Mouse (Mus musculus): Measurements from ENCODE around the gene Ccdc7b. TPM values are rescaled to one million over a fixed set of nuclear protein-coding genes. Genes with fewer than 3 reads are reported as not detected.
"Not testable (repeated sequence)": the region's sequence is repeated elsewhere in the genome, so short reads cannot be mapped to it uniquely, and the experiment has no call there.

The Ccdc7b gene
- polyA plus RNA-seq (2014; fragmentation: Nextera tagmentation; extraction: Ambion mirVana), result not detected in 2 replicates

- not testable (repeated sequence) for H3K9me3 ChIP-seq (ENCODE audit: control insufficient read depth, low read length); H3K9ac ChIP-seq (ENCODE audit: low read length); H3K4me2 ChIP-seq (ENCODE audit: low read depth, severe bottlenecking); H3K4me1 ChIP-seq (ENCODE audit: control insufficient read depth, insufficient read depth, low read length); H3K4me3 ChIP-seq (ENCODE audit: low read depth, low read length); H3K36me3 ChIP-seq (ENCODE audit: control insufficient read depth, insufficient read depth, low read length); H3K27ac ChIP-seq (replicated peaks; ENCODE audit: low read depth, low read length); H3K27me3 ChIP-seq (ENCODE audit: control insufficient read depth, insufficient read depth, low read length); DNase-seq (ENCODE audit: low spot score); ATAC-seq (ENCODE audit: insufficient number of reproducible peaks, low FRiP score, low TSS enrichment, low read depth)
- 74% methylated on average over 1 of the region's 10 CpGs for WGBS
Measured at GRCm38 (mm10) chr8:129066834-129067233, at the start of gene Ccdc7b. Gene Ccdc7b, plus strand, starts transcription at chr8:129067134.

GRCm38 (mm10) chr8:129065417-129065816, 1.5 kb upstream of the Ccdc7b start, which contains the start of gene Ccdc7a:
Gene Ccdc7a, minus strand, starts transcription at chr8:129065517.
- not testable (repeated sequence) for H3K4me3 ChIP-seq (ENCODE audit: low read depth, low read length); H3K27ac ChIP-seq (replicated peaks; ENCODE audit: low read depth, low read length); H3K9ac ChIP-seq (ENCODE audit: low read length); H3K36me3 ChIP-seq (ENCODE audit: control insufficient read depth, insufficient read depth, low read length); H3K9me3 ChIP-seq (ENCODE audit: control insufficient read depth, low read length); ATAC-seq (ENCODE audit: insufficient number of reproducible peaks, low FRiP score, low TSS enrichment, low read depth); H3K4me1 ChIP-seq (ENCODE audit: control insufficient read depth, insufficient read depth, low read length); H3K4me2 ChIP-seq (ENCODE audit: low read depth, severe bottlenecking); DNase-seq (ENCODE audit: low spot score); H3K27me3 ChIP-seq (ENCODE audit: control insufficient read depth, insufficient read depth, low read length)
- WGBS, result 83% methylated on average over 2 of the region's 11 CpGs

- not testable (repeated sequence) for ATAC-seq (ENCODE audit: insufficient number of reproducible peaks, low FRiP score, low TSS enrichment, low read depth); H3K9ac ChIP-seq (ENCODE audit: low read length); H3K4me1 ChIP-seq (ENCODE audit: control insufficient read depth, insufficient read depth, low read length); H3K27me3 ChIP-seq (ENCODE audit: control insufficient read depth, insufficient read depth, low read length); H3K9me3 ChIP-seq (ENCODE audit: control insufficient read depth, low read length); H3K4me3 ChIP-seq (ENCODE audit: low read depth, low read length); DNase-seq (ENCODE audit: low spot score); H3K36me3 ChIP-seq (ENCODE audit: control insufficient read depth, insufficient read depth, low read length); H3K27ac ChIP-seq (replicated peaks; ENCODE audit: low read depth, low read length); H3K4me2 ChIP-seq (ENCODE audit: low read depth, severe bottlenecking)
- WGBS, result 70% methylated on average over 3 of the region's 3 CpGs
Measured at GRCm38 (mm10) chr8:129115761-129116160, 48.8 kb downstream of the Ccdc7b start.

GRCm38 (mm10) chr8:129131561-129131960, 64.6 kb downstream of the Ccdc7b start, which contains the start of gene Gm10999:
Gene Gm10999, minus strand, starts transcription at chr8:129131661.
- H3K9me3 ChIP-seq (ENCODE audit: control insufficient read depth, low read length), result no peaks in the 10 kb centered on the region
- WGBS, result 90% methylated on average over 1 of the region's 1 CpGs
- no peak within 1 kb of the TSS for H3K27ac ChIP-seq (replicated peaks; ENCODE audit: low read depth, low read length)
- H3K4me2 ChIP-seq (ENCODE audit: low read depth, severe bottlenecking), result no peak within 1 kb of the TSS
- H3K9ac ChIP-seq (ENCODE audit: low read length), result no peak within 1 kb of the TSS
- H3K36me3 ChIP-seq (ENCODE audit: control insufficient read depth, insufficient read depth, low read length), result no peaks in the 10 kb centered on the region
- H3K4me1 ChIP-seq (ENCODE audit: control insufficient read depth, insufficient read depth, low read length), result no peaks in the 10 kb centered on the region
- H3K4me3 ChIP-seq (ENCODE audit: low read depth, low read length), result no peak within 1 kb of the TSS
- no peak for DNase-seq (ENCODE audit: low spot score)
- H3K27me3 ChIP-seq (ENCODE audit: control insufficient read depth, insufficient read depth, low read length), result no peaks in the 10 kb centered on the region
- no peak for ATAC-seq (ENCODE audit: insufficient number of reproducible peaks, low FRiP score, low TSS enrichment, low read depth)

- Histone ChIP-seq H3K27me3 (ENCODE audit: control insufficient read depth, insufficient read depth, low read length) (no peaks in the 10 kb centered on the region), H3K9ac (ENCODE audit: low read length) (no peak overlapping the region), H3K27ac (replicated peaks; ENCODE audit: low read depth, low read length) (no peak overlapping the region), H3K4me1 (ENCODE audit: control insufficient read depth, insufficient read depth, low read length) (no peaks in the 10 kb centered on the region), H3K4me3 (ENCODE audit: low read depth, low read length) (no peak overlapping the region), H3K9me3 (ENCODE audit: control insufficient read depth, low read length) (no peaks in the 10 kb centered on the region), H3K4me2 (ENCODE audit: low read depth, severe bottlenecking) (no peak overlapping the region), H3K36me3 (ENCODE audit: control insufficient read depth, insufficient read depth, low read length) (no peaks in the 10 kb centered on the region)
- DNase-seq (ENCODE audit: low spot score), result no peak
- no peak for ATAC-seq (ENCODE audit: insufficient number of reproducible peaks, low FRiP score, low TSS enrichment, low read depth)
Measured at GRCm38 (mm10) chr8:129133475-129133874, 66.5 kb downstream of the Ccdc7b start.

Other genes with a start within 250 kb of the Ccdc7b start
- gene Ccdc7a, start 1.6 kb upstream of the Ccdc7b start, polyA plus RNA-seq (2014; fragmentation: Nextera tagmentation; extraction: Ambion mirVana), result not detected in 2 replicates
- gene Gm10999, start 64.5 kb downstream of the Ccdc7b start, polyA plus RNA-seq (2014; fragmentation: Nextera tagmentation; extraction: Ambion mirVana), result not detected in 2 replicates
- 25.7 and 28.1 TPM in 2 replicates for gene 2610044O15Rik8, start 167.3 kb downstream of the Ccdc7b start, polyA plus RNA-seq (2014; fragmentation: Nextera tagmentation; extraction: Ambion mirVana)

All from limb, embryonic 11.5 days (tissue).